Mouse (Mus musculus): ENCODE data around the gene Amh. TPM values are rescaled to one million over a fixed set of nuclear protein-coding genes. Genes with fewer than 3 reads are reported as not detected.

Amh gene
- polyA plus RNA-seq (2012) = 0.33 and 0.43 TPM in 2 replicates

GRCm38 (mm10) chr10:80804916-80805315 is at the start of gene Amh:
Gene Amh, plus strand, starts transcription at chr10:80805243.
- Histone ChIP-seq H3K27me3 (ENCODE audit: control insufficient read depth) (peaks cover 40% of the 10 kb centered on the region), H3K4me1 (ENCODE audit: control insufficient read depth) (peaks cover 58% of the 10 kb centered on the region), H3K4me3 (replicated peaks) (no peak within 1 kb of the TSS), H3K9me3 (ENCODE audit: control insufficient read depth, low read length) (peaks cover 3% of the 10 kb centered on the region; the same call in 1 of the 2 replicates), H3K36me3 (ENCODE audit: control insufficient read depth) (peaks cover 67% of the 10 kb centered on the region)
- no peak for TF ChIP-seq TAL1 (IDR thresholded peaks at IDR 0.05; ENCODE audit: low read length)
- TF ChIP-seq GATA1 (IDR thresholded peaks at IDR 0.05; ENCODE audit: low read length) = no peak

- Histone ChIP-seq H3K4me3 (replicated peaks) (peak overlapping the region; percentile 100), H3K36me3 (ENCODE audit: control insufficient read depth) (peaks cover 40% of the 10 kb centered on the region), H3K9me3 (ENCODE audit: control insufficient read depth, low read length) (no peaks in the 10 kb centered on the region), H3K4me1 (ENCODE audit: control insufficient read depth) (peaks cover 83% of the 10 kb centered on the region), H3K27me3 (ENCODE audit: control insufficient read depth) (no peaks in the 10 kb centered on the region)
- TF ChIP-seq GATA1 (IDR thresholded peaks at IDR 0.05; ENCODE audit: low read length) = no peak
- TF ChIP-seq TAL1 (IDR thresholded peaks at IDR 0.05; ENCODE audit: low read length) = no peak
These were observed 49.6 kb upstream of the Amh start for GRCm38 (mm10) chr10:80755291-80756015.

GRCm38 (mm10) chr10:80756099-80756498 is 48.9 kb upstream of the Amh start:
- Histone ChIP-seq H3K27me3 (ENCODE audit: control insufficient read depth) (no peaks in the 10 kb centered on the region), H3K4me1 (ENCODE audit: control insufficient read depth) (peaks cover 85% of the 10 kb centered on the region), H3K9me3 (ENCODE audit: control insufficient read depth, low read length) (no peaks in the 10 kb centered on the region), H3K36me3 (ENCODE audit: control insufficient read depth) (peaks cover 47% of the 10 kb centered on the region), H3K4me3 (replicated peaks) (peak overlapping the region; percentile 100)
- TF ChIP-seq TAL1 (IDR thresholded peaks at IDR 0.05; ENCODE audit: low read length) = no peak
- no peak for TF ChIP-seq GATA1 (IDR thresholded peaks at IDR 0.05; ENCODE audit: low read length)

- TF ChIP-seq TAL1 (IDR thresholded peaks at IDR 0.05; ENCODE audit: low read length) (no peak), GATA1 (IDR thresholded peaks at IDR 0.05; ENCODE audit: low read length) (no peak)
- H3K4me1 ChIP-seq (ENCODE audit: control insufficient read depth) = peaks cover 84% of the 10 kb centered on the region
- H3K4me3 ChIP-seq (replicated peaks) = peak overlapping the region; percentile 100
- no peaks in the 10 kb centered on the region for H3K9me3 ChIP-seq (ENCODE audit: control insufficient read depth, low read length)
- H3K36me3 ChIP-seq (ENCODE audit: control insufficient read depth) = peaks cover 47% of the 10 kb centered on the region
- no peaks in the 10 kb centered on the region for H3K27me3 ChIP-seq (ENCODE audit: control insufficient read depth)
These were observed 48.5 kb upstream of the Amh start for GRCm38 (mm10) chr10:80756509-80756908.

- Histone ChIP-seq H3K4me1 (ENCODE audit: control insufficient read depth) (peaks cover 83% of the 10 kb centered on the region), H3K4me3 (replicated peaks) (peak overlapping the region; percentile 100), H3K9me3 (ENCODE audit: control insufficient read depth, low read length) (no peaks in the 10 kb centered on the region), H3K27me3 (ENCODE audit: control insufficient read depth) (no peaks in the 10 kb centered on the region), H3K36me3 (ENCODE audit: control insufficient read depth) (peaks cover 50% of the 10 kb centered on the region)
- TF ChIP-seq TAL1 (IDR thresholded peaks at IDR 0.05; ENCODE audit: low read length) = no peak
- TF ChIP-seq GATA1 (IDR thresholded peaks at IDR 0.05; ENCODE audit: low read length) = no peak
These were observed 48.1 kb upstream of the Amh start for GRCm38 (mm10) chr10:80756967-80757366.

GRCm38 (mm10) chr10:80757717-80758116 is 47.3 kb upstream of the Amh start:
- Histone ChIP-seq H3K4me1 (ENCODE audit: control insufficient read depth) (peaks cover 77% of the 10 kb centered on the region), H3K9me3 (ENCODE audit: control insufficient read depth, low read length) (no peaks in the 10 kb centered on the region), H3K27me3 (ENCODE audit: control insufficient read depth) (no peaks in the 10 kb centered on the region), H3K36me3 (ENCODE audit: control insufficient read depth) (peaks cover 55% of the 10 kb centered on the region), H3K4me3 (replicated peaks) (peak overlapping the region; percentile 32)
- TF ChIP-seq TAL1 (IDR thresholded peaks at IDR 0.05; ENCODE audit: low read length) = no peak
- TF ChIP-seq GATA1 (IDR thresholded peaks at IDR 0.05; ENCODE audit: low read length) = no peak

- Histone ChIP-seq H3K4me3 (replicated peaks) (no peak overlapping the region), H3K4me1 (ENCODE audit: control insufficient read depth) (peaks cover 76% of the 10 kb centered on the region), H3K27me3 (ENCODE audit: control insufficient read depth) (no peaks in the 10 kb centered on the region), H3K36me3 (ENCODE audit: control insufficient read depth) (peaks cover 65% of the 10 kb centered on the region), H3K9me3 (ENCODE audit: control insufficient read depth, low read length) (no peaks in the 10 kb centered on the region)
- TF ChIP-seq TAL1 (IDR thresholded peaks at IDR 0.05; ENCODE audit: low read length) (no peak), GATA1 (IDR thresholded peaks at IDR 0.05; ENCODE audit: low read length) (no peak)
These were observed 46.4 kb upstream of the Amh start for GRCm38 (mm10) chr10:80758651-80759050.

- H3K36me3 ChIP-seq (ENCODE audit: control insufficient read depth) = peaks cover 86% of the 10 kb centered on the region
- H3K4me3 ChIP-seq (replicated peaks) = no peak overlapping the region
- peaks cover 78% of the 10 kb centered on the region for H3K4me1 ChIP-seq (ENCODE audit: control insufficient read depth)
- H3K27me3 ChIP-seq (ENCODE audit: control insufficient read depth) = no peaks in the 10 kb centered on the region
- TF ChIP-seq GATA1 (IDR thresholded peaks at IDR 0.05; ENCODE audit: low read length) = no peak
- TF ChIP-seq TAL1 (IDR thresholded peaks at IDR 0.05; ENCODE audit: low read length) = no peak
- no peaks in the 10 kb centered on the region for H3K9me3 ChIP-seq (ENCODE audit: control insufficient read depth, low read length)
These were observed 44.2 kb upstream of the Amh start for GRCm38 (mm10) chr10:80760596-80761524.

- no peaks in the 10 kb centered on the region for H3K9me3 ChIP-seq (ENCODE audit: control insufficient read depth, low read length)
- peaks cover 88% of the 10 kb centered on the region for H3K36me3 ChIP-seq (ENCODE audit: control insufficient read depth)
- no peaks in the 10 kb centered on the region for H3K27me3 ChIP-seq (ENCODE audit: control insufficient read depth)
- H3K4me3 ChIP-seq (replicated peaks) = no peak overlapping the region
- H3K4me1 ChIP-seq (ENCODE audit: control insufficient read depth) = peaks cover 68% of the 10 kb centered on the region
- TF ChIP-seq TAL1 (IDR thresholded peaks at IDR 0.05; ENCODE audit: low read length) (no peak), GATA1 (IDR thresholded peaks at IDR 0.05; ENCODE audit: low read length) (no peak)
These were observed 43.2 kb upstream of the Amh start for GRCm38 (mm10) chr10:80761821-80762220.

All from erythroblast, embryonic 14.5 days (primary cell).